Mouse (Mus musculus) heart, adult 2 months (tissue): ENCODE measurements around the gene Mindy1.

Source experiments
- CTCF ChIP-seq: fragments of 200-600 bp; IDR thresholded peaks from 2 replicates; pipeline ENCODE4 v1.8.1; 2022; ENCODE audit warnings: antibody characterized with exemption, mild to moderate bottlenecking, moderate library complexity
- EP300 ChIP-seq: fragments of 200-500 bp; IDR thresholded peaks from 2 replicates; pipeline ENCODE4 v1.6.1; 2011; ENCODE audit warnings: low read depth, low read length, control low read depth; ENCODE audit not compliant: insufficient read depth
- POLR2A ChIP-seq: fragments of 200-500 bp; IDR thresholded peaks from 2 replicates; pipeline ENCODE4 v1.6.1; 2011; ENCODE audit warnings: mild to moderate bottlenecking, low read depth, low read length, control low read depth; ENCODE audit not compliant: insufficient read depth

- no peak for TF ChIP-seq POLR2A
- TF ChIP-seq EP300, result no peak
- TF ChIP-seq CTCF, result no peak
These were observed 14.4 kb downstream of the Mindy1 start for GRCm38 (mm10) chr3:95295321-95296102.
